Mouse (Mus musculus): ENCODE measurements around the gene Zbtb18.
"Not testable (repeated sequence)": the region's sequence is repeated elsewhere in the genome, so short reads cannot be mapped to it uniquely, and the experiment has no call there.

The Zbtb18 gene

GRCm38 (mm10) chr1:177447086-177447485 lies 4.9 kb downstream of the Zbtb18 start:
- in situ Hi-C loops (cut with MboI) = no loop called here

GRCm38 (mm10) chr1:177447541-177448111 lies 5.5 kb downstream of the Zbtb18 start:
- in situ Hi-C loops (cut with MboI) = no loop called here

GRCm38 (mm10) chr1:177448121-177448561 lies 6.0 kb downstream of the Zbtb18 start:
- in situ Hi-C loops (cut with MboI) = no loop called here

- in situ Hi-C loops (cut with MboI) = no loop called here
Measured at GRCm38 (mm10) chr1:177448921-177449320, 6.8 kb downstream of the Zbtb18 start.

- in situ Hi-C loops (cut with MboI) = not testable (repeated sequence)
Measured at GRCm38 (mm10) chr1:177449857-177450256, 7.7 kb downstream of the Zbtb18 start.

GRCm38 (mm10) chr1:177451041-177451440 lies 8.9 kb downstream of the Zbtb18 start:
- in situ Hi-C loops (cut with MboI) = no loop called here

- in situ Hi-C loops (cut with MboI) = no loop called here
Measured at GRCm38 (mm10) chr1:177451991-177452431, 9.9 kb downstream of the Zbtb18 start.

- in situ Hi-C loops (cut with MboI) = no loop called here
Measured at GRCm38 (mm10) chr1:177452987-177453386, 10.8 kb downstream of the Zbtb18 start.

- in situ Hi-C loops (cut with MboI) = no loop called here
Measured at GRCm38 (mm10) chr1:177453806-177454205, 11.7 kb downstream of the Zbtb18 start.

GRCm38 (mm10) chr1:177454492-177454891 lies 12.3 kb downstream of the Zbtb18 start:
- in situ Hi-C loops (cut with MboI) = no loop called here

- in situ Hi-C loops (cut with MboI) = no loop called here
Measured at GRCm38 (mm10) chr1:177455466-177455865, 13.3 kb downstream of the Zbtb18 start.

GRCm38 (mm10) chr1:177456208-177456607 lies 14.1 kb downstream of the Zbtb18 start:
- in situ Hi-C loops (cut with MboI) = no loop called here

- in situ Hi-C loops (cut with MboI) = no loop called here
Measured at GRCm38 (mm10) chr1:177456772-177457171, 14.6 kb downstream of the Zbtb18 start.

- in situ Hi-C loops (cut with MboI) = no loop called here
Measured at GRCm38 (mm10) chr1:177457981-177458380, 15.8 kb downstream of the Zbtb18 start.

- in situ Hi-C loops (cut with MboI) = no loop called here
Measured at GRCm38 (mm10) chr1:177458456-177459389, 16.6 kb downstream of the Zbtb18 start.

- in situ Hi-C loops (cut with MboI) = no loop called here
Measured at GRCm38 (mm10) chr1:177459536-177459935, 17.4 kb downstream of the Zbtb18 start.

GRCm38 (mm10) chr1:177467150-177467549 lies 25.0 kb downstream of the Zbtb18 start:
- in situ Hi-C loops (cut with MboI) = no loop called here

- in situ Hi-C loops (cut with MboI) = no loop called here
Measured at GRCm38 (mm10) chr1:177468436-177468835, 26.3 kb downstream of the Zbtb18 start.

- in situ Hi-C loops (cut with MboI) = no loop called here
Measured at GRCm38 (mm10) chr1:177470091-177470490, 27.9 kb downstream of the Zbtb18 start.

GRCm38 (mm10) chr1:177470951-177471350 lies 28.8 kb downstream of the Zbtb18 start:
- in situ Hi-C loops (cut with MboI) = no loop called here

- in situ Hi-C loops (cut with MboI) = no loop called here
Measured at GRCm38 (mm10) chr1:177475542-177476197, 33.5 kb downstream of the Zbtb18 start.

- in situ Hi-C loops (cut with MboI) = no loop called here
Measured at GRCm38 (mm10) chr1:177478578-177478977, 36.4 kb downstream of the Zbtb18 start.
